Mouse (Mus musculus): ENCODE measurements around the gene Gm20661.
A peak's percentile ranks its signal among the peaks of the same experiment; 100 is the strongest.
"Not testable (repeated sequence)": the region's sequence is repeated elsewhere in the genome, so short reads cannot be mapped to it uniquely, and the experiment has no call there.

The Gm20661 gene

GRCm38 (mm10) chr9:108002778-108003530, 20.1 kb downstream of the Gm20661 start:
- no peak for DNase-seq

DNA sequence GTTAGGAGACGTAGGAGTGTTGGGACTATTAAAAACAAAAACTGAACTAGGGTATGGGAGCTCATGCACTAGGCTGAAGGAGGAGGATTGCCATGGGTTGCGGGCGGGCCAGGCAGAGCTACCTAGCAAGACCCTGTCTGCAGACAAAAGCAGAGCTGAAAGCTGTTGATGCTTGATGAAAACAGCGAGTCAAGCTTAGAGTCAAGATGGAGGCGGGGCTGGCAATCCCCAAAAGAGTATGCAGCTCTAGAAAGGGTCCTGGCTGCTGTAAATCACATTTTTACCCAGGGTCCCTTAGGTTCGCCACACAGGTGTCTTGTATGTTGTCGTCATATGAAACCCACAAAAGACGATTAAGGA, 20.7 kb downstream of the Gm20661 start:
- DNase-seq, result no peak

DNA sequence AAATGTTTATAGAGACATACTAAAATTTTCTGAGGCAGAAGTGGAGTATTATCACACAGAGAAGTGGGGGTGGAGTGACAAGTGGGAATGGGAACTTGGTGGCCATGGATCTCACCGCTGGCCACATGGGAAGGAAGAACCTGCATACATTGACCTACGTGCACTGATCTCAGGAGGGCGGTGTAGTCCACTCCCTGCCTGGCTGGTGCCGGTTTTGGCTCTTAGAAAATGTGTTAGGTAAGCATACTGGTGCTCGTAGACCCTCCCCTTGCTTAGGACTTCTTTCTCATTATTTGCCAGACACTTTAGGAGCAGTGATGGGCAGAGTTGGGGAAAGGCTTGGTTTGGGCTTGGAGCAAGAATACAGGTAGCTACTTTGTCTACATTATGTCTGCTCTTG, 25.2 kb downstream of the Gm20661 start:
- DNase-seq, result no peak

GRCm38 (mm10) chr9:108010385-108010784, 27.5 kb downstream of the Gm20661 start:
- no peak for DNase-seq

GRCm38 (mm10) chr9:108013577-108013976, 30.7 kb downstream of the Gm20661 start:
- DNase-seq, result not testable (repeated sequence)

DNA sequence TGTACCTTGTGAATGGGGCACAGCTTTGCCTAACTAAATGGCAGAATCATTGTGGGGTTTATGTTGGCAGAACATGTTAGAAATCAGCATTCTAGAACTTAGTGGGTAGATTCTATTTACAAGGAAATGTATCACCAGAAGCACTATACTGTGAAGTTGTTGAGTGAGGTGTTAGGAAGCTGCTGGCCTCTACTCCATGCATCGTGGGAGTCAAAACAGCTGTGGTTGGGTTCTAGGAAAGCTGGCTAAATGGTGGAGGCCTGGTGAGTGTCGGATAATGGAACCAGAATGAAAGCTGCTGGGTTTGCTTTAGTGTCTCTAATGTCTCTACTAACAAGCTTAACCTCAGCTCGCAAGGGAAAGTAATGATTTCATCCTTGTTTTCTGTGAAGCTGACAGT, 34.3 kb downstream of the Gm20661 start:
- peak; percentile 45 for DNase-seq

GRCm38 (mm10) chr9:108020741-108021140, 37.9 kb downstream of the Gm20661 start:
- DNase-seq, result no peak

GRCm38 (mm10) chr9:108023216-108023615, 40.4 kb downstream of the Gm20661 start:
- DNase-seq, result no peak

DNA sequence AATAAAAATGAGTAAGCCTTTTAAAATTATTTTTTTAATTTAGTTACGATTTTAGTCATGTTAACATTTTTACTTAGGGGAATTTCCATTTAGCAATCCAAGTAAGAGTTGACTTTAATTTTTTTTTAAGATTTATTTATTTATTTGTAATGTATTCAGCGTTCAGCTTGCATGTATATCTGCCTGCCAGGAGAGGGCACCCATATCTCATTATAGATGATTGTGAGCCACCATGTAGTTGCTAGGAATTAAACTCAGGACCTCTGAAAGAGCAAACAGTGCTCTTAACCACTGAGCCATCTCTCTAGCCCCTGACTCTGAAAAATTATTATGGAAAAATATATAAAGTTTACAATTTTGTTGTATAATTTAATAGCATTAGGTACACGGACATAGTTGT, 43.7 kb downstream of the Gm20661 start:
- no peak for DNase-seq

- DNase-seq, result no peak
Measured at GRCm38 (mm10) chr9:108027867-108028266, 45.0 kb downstream of the Gm20661 start.

DNA sequence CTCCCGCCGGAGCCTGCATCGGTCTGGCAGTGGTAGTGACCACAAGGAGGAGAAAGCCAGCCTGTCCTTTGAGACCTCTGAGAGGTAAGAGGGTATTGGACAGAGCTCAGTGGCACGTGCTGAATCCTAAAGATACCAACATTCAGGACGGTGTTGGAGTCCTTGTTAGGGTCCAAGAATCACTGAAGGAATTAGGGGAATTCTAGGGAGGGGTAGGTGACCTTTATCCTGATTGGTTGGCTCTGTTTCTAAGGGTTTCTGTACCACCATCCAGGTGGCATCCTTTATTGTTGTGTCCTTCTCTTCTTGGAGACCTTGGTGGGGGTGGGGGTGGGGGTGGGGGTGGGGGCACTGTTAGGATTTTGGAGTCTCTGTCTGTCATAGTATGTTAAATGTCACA, 49.3 kb downstream of the Gm20661 start:
- no peak for DNase-seq

DNA sequence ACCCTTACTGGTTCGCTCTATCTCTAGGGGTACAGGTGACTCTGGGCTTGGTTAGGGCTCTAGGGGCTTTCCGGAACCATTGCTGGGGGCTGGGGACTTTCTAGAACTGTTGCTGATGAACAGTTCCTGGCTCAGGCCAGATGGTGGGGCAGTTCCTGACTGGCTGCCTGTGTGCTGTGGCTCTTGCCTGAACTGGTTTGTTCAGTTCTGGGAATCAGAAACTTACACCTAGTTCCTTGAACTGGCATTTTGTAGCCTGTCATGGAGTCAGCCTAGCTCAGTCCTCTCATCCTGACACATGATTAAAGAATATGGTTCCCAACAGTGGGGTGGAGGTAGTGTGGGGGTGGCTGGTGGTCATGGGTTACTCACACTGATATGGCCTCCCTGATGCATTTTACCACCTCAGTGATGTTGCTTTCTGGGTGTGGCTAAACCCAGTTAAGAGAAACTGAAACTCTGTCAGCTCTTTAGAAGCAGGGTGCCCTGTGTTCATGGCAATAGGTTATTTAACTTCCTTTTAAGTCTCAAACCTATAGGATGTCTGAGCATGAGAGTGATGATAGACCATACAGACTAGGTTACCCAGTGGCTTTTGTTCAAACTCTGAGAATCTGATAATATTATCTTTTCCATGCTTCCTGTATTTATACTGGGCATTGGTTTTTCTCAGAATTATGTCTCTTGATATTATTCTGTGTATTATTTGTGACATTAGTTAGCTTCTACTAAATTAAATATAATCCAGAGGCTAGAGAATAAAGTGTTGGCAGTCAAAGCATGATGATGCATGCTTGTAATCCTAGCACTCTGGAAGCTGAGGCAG, 52.7 kb downstream of the Gm20661 start:
- no peak for DNase-seq

Measured in right cerebral cortex, adult 18-20 months (tissue).